Mouse (Mus musculus) hindbrain, embryonic 16.5 days (tissue): Measurements from ENCODE around the gene Mtcl1. TPM values are rescaled to one million over a fixed set of nuclear protein-coding genes. Genes with fewer than 3 reads are reported as not detected.

Experiments
- ATAC-seq: fragments of 200-750 bp; cut with Nextera tagmentation; 2 replicates; pipeline ENCODE4 v1.8.0; 2017; ENCODE audit warnings: moderate TSS enrichment, moderate library complexity
- H3K27ac ChIP-seq: fragments of 300-500 bp; sonication (generic); 2 replicates; pipeline ENCODE4 v1.5.1; 2014; ENCODE audit warnings: low read depth, mild to moderate bottlenecking, control low read depth, low read length, moderate library complexity
- H3K27me3 ChIP-seq: fragments of 300-500 bp; sonication (generic); replicated peaks from 2 replicates; pipeline ENCODE4 v1.6.1; 2014; ENCODE audit warnings: low read length; ENCODE audit not compliant: control insufficient read depth, insufficient read depth
- H3K36me3 ChIP-seq: fragments of 300-500 bp; sonication (generic); 2 replicates; pipeline ENCODE4 v1.6.1; 2014; ENCODE audit warnings: mild to moderate bottlenecking, low read length, moderate library complexity, mixed read lengths; ENCODE audit not compliant: control insufficient read depth, insufficient read depth
- H3K4me1 ChIP-seq: fragments of 300-500 bp; sonication (generic); 2 replicates; pipeline ENCODE4 v1.6.1; 2014; ENCODE audit warnings: low read depth, low read length; ENCODE audit not compliant: control insufficient read depth, insufficient read depth
- H3K4me2 ChIP-seq: fragments of 300-500 bp; sonication (generic); 2 replicates; pipeline ENCODE4 v1.6.1; 2014; ENCODE audit warnings: mild to moderate bottlenecking, low read length, control low read depth, moderate library complexity
- H3K4me3 ChIP-seq: fragments of 300-500 bp; sonication (generic); 2 replicates; pipeline ENCODE4 v1.5.1; 2014; ENCODE audit warnings: mild to moderate bottlenecking, low read length, control low read depth, moderate library complexity
- H3K9ac ChIP-seq: fragments of 300-500 bp; sonication (generic); 2 replicates; pipeline ENCODE4 v1.6.1; 2014; ENCODE audit warnings: low read depth, mild to moderate bottlenecking, control low read depth, low read length, moderate library complexity
- H3K9me3 ChIP-seq: fragments of 300-500 bp; sonication (generic); 2 replicates; pipeline ENCODE4 v1.6.1; 2014; ENCODE audit warnings: mild to moderate bottlenecking, low read length, moderate library complexity; ENCODE audit not compliant: control insufficient read depth
- WGBS: fragments of 180-500 bp; shearing (Covaris S2); extraction: QIAGEN DNeasy Blood & Tissue Kit; methylation state at CpG from one replicate; pipeline ENCODE4 v1.1.7; 2014; 5-methylcytosine and 5-hydroxymethylcytosine counted together
- polyA plus RNA-seq: library from polyadenylated mRNA; unstranded; fragments of >200 nt; fragmentation: Nextera tagmentation; extraction: Ambion mirVana; gene quantifications from 2 replicates; pipeline ENCODE4 v1.2.1, GENCODE M21; 2015

The Mtcl1 gene
- polyA plus RNA-seq, 1 experiment from 2014 or later: 28.0 TPM

DNA sequence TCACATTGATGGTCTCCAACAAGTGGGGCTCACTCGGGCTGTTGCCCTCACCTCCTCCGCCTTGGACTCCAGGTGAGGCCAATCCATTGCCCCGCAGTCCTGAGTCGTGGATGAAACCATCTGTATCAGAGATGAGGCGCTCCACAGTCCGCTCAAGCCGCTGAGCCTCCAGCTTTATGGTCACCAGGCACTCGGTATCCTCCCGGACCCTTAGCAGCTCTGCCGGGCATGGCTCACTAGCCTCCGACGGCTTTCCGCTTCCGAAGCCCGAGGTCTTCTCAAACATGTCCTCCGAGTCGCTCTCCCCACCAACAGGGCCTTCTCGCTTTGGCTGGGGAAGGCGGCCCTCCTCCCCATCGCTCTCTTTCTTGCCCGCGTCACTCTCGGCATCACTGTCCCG is 70.2 kb downstream of the Mtcl1 start:
- no peak for ATAC-seq
- WGBS: 95% methylated on average over 24 of the region's 24 CpGs

DNA sequence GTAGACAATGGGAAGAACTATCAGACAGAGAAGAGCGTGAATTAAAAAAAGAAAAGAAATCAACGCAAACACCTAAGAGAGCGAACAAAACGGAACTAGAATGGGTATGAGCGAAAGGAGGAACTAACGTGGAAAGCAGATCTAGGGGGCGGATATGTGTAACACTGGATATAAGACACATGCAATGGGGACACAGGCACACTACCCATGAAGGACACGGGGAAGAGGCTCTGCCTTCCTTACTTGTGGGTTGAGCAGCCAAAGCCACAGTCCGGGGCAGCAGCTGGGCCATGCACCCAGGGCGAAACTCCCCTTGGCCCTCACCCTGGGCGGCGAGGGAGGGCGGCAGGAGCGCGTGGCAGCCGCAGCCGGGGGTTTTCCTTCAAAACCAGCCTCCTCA is 71.4 kb downstream of the Mtcl1 start:
- Histone ChIP-seq H3K4me1 (no peaks in the 10 kb centered on the region; the same call in 1 of the 2 replicates), H3K9me3 (no peaks in the 10 kb centered on the region), H3K27ac (no peak overlapping the region), H3K4me3 (no peak overlapping the region), H3K4me2 (no peak overlapping the region), H3K27me3 (no peaks in the 10 kb centered on the region), H3K9ac (no peak overlapping the region), H3K36me3 (peaks cover 9% of the 10 kb centered on the region)
- ATAC-seq: no peak
- WGBS: 92% methylated on average over 17 of the region's 17 CpGs

More for the DNA sequence above, 70.2 kb downstream of the Mtcl1 start:
- H3K9ac ChIP-seq: no peak overlapping the region
- H3K27me3 ChIP-seq: no peaks in the 10 kb centered on the region
- no peak overlapping the region for H3K4me2 ChIP-seq
- peaks cover 9% of the 10 kb centered on the region for H3K36me3 ChIP-seq
- H3K27ac ChIP-seq: no peak overlapping the region
- H3K9me3 ChIP-seq: no peaks in the 10 kb centered on the region
- no peak overlapping the region for H3K4me3 ChIP-seq
- H3K4me1 ChIP-seq: no peaks in the 10 kb centered on the region; the same call in 1 of the 2 replicates

DNA sequence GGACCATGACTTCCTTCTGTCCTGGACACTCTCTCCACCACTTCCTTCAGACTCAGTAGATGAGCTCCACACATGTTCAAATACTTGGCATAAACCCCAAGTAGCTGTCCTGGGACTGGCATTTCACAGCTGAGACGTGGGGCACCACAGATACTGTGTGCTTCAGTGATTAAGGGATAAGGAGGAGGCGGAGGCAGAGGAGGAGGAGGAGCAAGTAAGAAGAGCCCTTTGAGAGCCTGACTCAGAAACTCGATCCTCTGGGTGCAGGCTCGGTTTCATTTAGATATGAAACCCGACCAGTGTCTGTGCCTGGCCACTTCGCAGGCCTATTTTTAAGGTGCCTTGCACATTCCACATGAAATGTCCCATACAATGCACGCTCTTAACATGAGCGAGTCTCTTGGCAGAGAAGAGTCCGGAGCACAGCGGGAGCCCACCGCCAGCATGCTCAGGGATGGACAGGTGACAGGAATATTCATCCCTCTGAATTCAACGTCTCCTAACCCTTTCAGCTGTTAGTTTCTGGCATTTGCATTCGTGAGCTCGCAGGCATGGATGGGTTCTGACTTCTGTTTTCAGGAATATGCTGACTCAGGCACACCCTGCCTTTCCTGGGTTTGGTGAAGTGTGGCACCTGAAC is 74.8 kb downstream of the Mtcl1 start:
- ATAC-seq: no peak
- Histone ChIP-seq H3K36me3 (peaks cover 7% of the 10 kb centered on the region), H3K27ac (no peak overlapping the region), H3K27me3 (no peaks in the 10 kb centered on the region), H3K4me1 (peaks cover 1% of the 10 kb centered on the region), H3K4me3 (no peak overlapping the region), H3K9ac (no peak overlapping the region), H3K4me2 (no peak overlapping the region), H3K9me3 (no peaks in the 10 kb centered on the region)
- 62% methylated on average over 14 of the region's 14 CpGs for WGBS

DNA sequence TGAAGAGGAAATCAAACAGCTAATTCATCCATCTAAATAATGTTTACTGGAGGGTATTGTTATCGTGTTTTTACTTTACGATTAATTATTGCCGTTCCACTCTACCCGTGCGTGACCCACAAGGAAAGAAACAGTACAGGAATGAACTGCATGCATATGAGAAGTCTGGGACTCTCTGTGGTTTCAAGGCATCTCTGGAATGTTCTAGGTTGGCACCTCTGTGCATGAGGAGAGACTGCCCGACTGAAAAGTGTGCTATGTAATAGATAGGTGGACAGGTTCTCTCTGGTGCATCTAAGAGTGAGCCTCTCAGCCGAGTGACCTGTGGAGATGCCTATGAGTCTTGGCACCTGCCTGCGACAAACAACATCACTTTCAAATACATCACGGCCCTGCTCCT is 78.7 kb downstream of the Mtcl1 start:
- H3K36me3 ChIP-seq: no peaks in the 10 kb centered on the region
- H3K27me3 ChIP-seq: no peaks in the 10 kb centered on the region
- H3K4me1 ChIP-seq: peaks cover 2% of the 10 kb centered on the region
- H3K9ac ChIP-seq: no peak overlapping the region
- WGBS: 89% methylated on average over 9 of the region's 9 CpGs
- no peaks in the 10 kb centered on the region for H3K9me3 ChIP-seq
- ATAC-seq: no peak
- H3K4me3 ChIP-seq: no peak overlapping the region
- no peak overlapping the region for H3K27ac ChIP-seq
- no peak overlapping the region for H3K4me2 ChIP-seq

DNA sequence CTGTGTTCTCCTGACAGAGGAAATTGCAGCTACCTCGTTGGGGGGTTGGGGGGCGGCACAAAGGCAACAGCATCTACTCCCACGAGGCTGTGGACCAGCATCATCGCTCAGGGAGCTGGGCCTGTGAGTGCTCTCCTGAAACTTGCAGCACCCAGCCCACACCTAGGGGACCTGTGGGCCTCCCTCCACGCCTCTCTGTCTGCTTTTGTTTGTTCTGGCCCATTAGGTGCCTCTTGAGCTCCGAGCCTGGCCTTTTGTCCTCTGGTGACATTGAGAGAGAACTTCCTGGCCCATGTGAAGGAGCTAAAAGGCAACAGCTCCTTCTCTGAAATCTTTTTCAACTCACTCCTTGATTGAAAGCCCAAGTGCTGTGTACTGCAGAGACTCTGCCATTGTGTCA is 79.8 kb downstream of the Mtcl1 start:
- Histone ChIP-seq H3K9ac (no peak overlapping the region), H3K4me3 (no peak overlapping the region), H3K27ac (no peak overlapping the region), H3K4me1 (peaks cover 2% of the 10 kb centered on the region), H3K27me3 (no peaks in the 10 kb centered on the region), H3K4me2 (no peak overlapping the region), H3K9me3 (no peaks in the 10 kb centered on the region), H3K36me3 (no peaks in the 10 kb centered on the region)
- no peak for ATAC-seq
- 71% methylated on average over 6 of the region's 6 CpGs for WGBS

DNA sequence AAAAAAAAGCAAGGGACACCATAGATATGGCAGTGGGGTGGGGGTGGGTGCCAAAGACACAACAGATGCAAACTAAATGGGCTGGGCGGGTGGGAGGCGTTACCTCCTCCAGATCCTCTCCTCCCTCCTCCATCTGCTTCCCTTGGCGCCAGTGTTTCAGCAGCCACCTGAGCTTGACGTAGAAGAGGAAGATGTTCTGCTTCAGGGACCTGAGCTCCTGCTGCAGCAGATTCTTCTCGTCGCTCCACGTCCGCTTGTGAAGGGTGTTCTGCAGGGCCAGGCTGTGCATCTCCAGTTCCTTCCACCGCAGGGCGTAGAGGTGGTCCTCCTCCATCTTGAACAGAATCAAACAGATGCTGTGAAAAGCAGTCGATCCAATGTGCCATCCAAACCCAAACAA is 81.4 kb downstream of the Mtcl1 start:
- no peak overlapping the region for H3K9ac ChIP-seq
- no peak overlapping the region for H3K4me3 ChIP-seq
- no peaks in the 10 kb centered on the region for H3K36me3 ChIP-seq
- 71% methylated on average over 10 of the region's 11 CpGs for WGBS
- peaks cover 2% of the 10 kb centered on the region; the same call in 1 of the 2 replicates for H3K4me1 ChIP-seq
- ATAC-seq: no peak
- no peak overlapping the region for H3K4me2 ChIP-seq
- no peak overlapping the region for H3K27ac ChIP-seq
- H3K9me3 ChIP-seq: no peaks in the 10 kb centered on the region
- H3K27me3 ChIP-seq: no peaks in the 10 kb centered on the region

DNA sequence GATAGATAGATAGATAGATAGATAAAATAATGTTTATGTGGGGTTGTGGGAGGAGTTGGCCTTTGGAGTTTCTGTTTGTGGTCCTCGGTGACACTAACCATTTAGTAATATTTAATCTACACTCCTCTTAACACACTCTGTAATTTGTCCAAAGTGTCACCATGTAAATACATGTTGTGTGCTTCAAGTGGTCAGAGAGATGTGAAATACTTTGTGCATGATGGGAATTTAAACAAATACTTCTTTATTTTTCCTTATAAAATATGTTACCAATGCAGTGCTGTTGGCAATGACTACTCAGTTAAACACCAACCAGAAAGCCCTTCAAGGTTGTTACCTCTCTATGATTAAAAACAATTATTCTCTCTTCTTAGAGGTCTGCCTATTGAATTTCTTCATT is 83.9 kb downstream of the Mtcl1 start:
- ATAC-seq: no peak
- Histone ChIP-seq H3K9ac (no peak overlapping the region), H3K27me3 (no peaks in the 10 kb centered on the region), H3K4me2 (no peak overlapping the region), H3K36me3 (no peaks in the 10 kb centered on the region), H3K9me3 (no peaks in the 10 kb centered on the region), H3K27ac (no peak overlapping the region), H3K4me1 (peaks cover 2% of the 10 kb centered on the region; the same call in 1 of the 2 replicates), H3K4me3 (no peak overlapping the region)
- WGBS: 95% methylated on average over 1 of the region's 1 CpGs

DNA sequence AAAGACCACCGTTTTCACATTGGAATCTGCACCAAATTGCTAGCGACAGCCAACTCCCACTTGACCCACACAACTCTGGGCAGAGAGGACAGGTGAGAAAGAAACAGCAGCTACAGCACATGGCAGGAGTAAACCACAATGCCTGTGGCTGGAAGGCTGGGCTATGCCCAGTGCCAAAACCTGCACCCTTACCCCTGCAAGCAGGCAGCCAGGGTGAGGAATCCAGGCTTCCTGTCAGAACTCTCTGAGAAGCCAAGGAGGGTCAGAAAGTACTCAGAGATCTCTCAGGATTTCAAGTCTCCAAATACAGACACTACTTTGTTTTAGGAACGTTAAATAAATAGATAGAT is 84.3 kb downstream of the Mtcl1 start:
- H3K27me3 ChIP-seq: no peaks in the 10 kb centered on the region
- 91% methylated on average over 3 of the region's 3 CpGs for WGBS
- no peak overlapping the region for H3K4me2 ChIP-seq
- peaks cover 2% of the 10 kb centered on the region; the same call in 1 of the 2 replicates for H3K4me1 ChIP-seq
- no peak overlapping the region for H3K4me3 ChIP-seq
- no peak overlapping the region for H3K27ac ChIP-seq
- no peaks in the 10 kb centered on the region for H3K36me3 ChIP-seq
- H3K9me3 ChIP-seq: no peaks in the 10 kb centered on the region
- H3K9ac ChIP-seq: no peak overlapping the region
- no peak for ATAC-seq

DNA sequence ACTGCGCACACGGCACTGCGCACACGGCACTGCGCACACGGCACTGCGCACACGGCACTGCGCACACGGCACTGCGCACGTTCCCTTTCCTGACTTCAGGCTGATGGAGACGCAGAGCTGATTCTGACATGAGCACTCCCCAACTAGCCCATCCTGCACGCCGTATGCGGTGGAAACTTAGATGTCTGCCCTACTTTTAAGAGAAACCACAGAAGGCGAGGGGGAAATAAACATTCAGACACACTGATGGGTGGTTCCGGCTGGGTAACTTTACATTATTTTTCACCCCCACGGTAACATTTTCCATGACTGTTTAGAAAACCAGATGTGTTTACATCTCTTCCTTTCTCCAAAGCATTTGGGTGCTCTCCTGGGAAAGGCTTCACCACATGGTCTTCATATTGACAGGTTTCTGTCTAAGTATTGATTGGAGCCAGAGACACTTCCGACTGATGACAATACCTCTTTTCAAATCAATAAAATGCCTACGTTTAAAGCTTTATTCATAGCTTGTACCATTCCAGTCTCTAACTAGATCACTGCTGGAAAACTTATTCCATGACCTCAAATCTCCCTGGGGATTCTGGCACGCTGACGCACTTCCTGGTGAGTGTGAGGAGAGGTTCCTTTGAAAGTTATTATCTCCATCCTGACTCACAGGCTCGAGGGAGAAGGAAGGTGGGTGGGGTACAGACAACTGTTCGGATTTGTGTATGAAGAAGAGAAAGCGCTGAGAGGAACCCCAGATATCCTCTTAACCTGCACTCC is 84.8 kb downstream of the Mtcl1 start:
- Histone ChIP-seq H3K9me3 (no peaks in the 10 kb centered on the region), H3K4me3 (no peak overlapping the region), H3K4me1 (peaks cover under 1% of the 10 kb centered on the region; the same call in 1 of the 2 replicates), H3K4me2 (no peak overlapping the region), H3K36me3 (no peaks in the 10 kb centered on the region), H3K9ac (no peak overlapping the region), H3K27me3 (no peaks in the 10 kb centered on the region), H3K27ac (no peak overlapping the region)
- WGBS: 81% methylated on average over 24 of the region's 26 CpGs
- ATAC-seq: no peak
